Mouse (Mus musculus) thymus, postnatal 10 days (tissue): ENCODE data around the gene Spata1.
A peak's percentile ranks its signal among the peaks of the same experiment; 100 is the strongest.
"Not testable (repeated sequence)": the region's sequence is repeated elsewhere in the genome, so short reads cannot be mapped to it uniquely, and the experiment has no call there.

Source experiments
- DNase-seq, 2 experiments: peaks; one replicate each; pipeline ENCODE4 v3.0.0; 2021; ENCODE audit warnings: low spot score in 2 of 2

The Spata1 gene

DNA sequence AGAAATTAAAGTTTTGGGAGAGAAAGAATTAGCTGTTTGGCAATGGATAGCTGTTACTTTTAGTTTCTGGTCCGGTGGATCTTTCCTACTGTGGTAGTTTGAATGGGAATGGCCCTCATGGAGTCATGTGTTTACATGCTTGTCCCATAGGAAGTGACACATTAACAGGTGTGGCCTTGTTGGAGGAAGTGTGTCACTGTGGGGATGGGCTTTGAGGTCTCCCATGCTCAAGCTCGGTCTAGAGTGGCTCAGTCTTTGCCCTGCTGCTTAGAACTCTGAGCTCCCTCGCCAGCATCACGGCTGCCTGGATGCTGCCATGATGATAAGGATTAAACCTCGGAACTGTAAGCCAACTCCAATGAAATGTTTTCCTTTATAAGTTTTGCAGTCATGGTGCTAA, 48.2 kb downstream of the Spata1 start:
- DNase-seq = no peak

DNA sequence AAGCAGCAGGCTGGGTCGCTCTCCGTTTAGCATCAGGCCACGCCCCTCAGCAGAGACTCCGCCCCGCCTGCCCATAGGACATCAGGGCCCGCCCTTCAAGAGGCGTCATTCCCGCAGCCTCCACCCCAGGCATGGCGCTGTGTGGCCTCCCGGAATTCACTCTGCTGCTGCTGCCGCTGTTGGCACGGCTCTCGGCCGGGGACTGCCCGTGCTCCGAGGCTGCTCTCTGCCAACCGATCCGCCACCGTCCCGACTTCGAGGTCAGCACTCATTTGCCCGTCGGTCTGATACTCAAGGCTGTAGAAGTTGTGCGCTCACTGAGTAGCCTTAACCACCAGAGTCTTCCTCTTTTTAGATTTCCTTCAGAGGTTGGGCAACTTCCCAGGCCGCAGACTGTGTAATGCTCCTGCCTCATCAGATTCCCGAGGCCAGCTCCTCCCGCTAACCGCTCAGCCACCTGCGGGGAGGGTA, 49.1 kb downstream of the Spata1 start:
- DNase-seq = peak; percentile 86 to 91

DNA sequence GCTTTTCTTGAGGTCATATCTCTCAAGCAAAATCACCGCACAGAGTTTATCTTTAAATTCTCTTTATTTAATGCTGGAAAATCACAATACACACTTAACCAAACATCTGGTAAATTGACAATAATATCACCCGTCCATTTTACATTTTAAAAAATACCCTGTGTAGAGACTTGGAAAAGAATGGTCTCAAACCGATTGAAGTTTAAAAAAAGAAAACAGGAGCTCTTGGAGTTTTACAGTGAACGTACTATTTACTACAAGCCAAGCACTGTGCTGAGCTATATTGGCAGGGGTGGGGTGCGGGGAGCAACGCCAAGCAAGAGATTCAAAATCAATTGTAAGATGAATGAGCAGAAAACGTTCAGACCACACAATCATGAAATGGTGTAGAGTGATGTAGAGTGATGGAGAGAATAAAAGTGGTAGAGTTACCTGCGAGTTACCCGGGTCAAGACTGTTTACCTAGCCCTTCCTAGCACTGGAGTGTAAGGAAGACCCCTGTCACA, 49.8 kb downstream of the Spata1 start, which contains the start of gene Ctbs:
Gene Ctbs (plus strand): TSS at position 51 of the 506 bp plus-strand sequence.
- no peak for DNase-seq

DNA sequence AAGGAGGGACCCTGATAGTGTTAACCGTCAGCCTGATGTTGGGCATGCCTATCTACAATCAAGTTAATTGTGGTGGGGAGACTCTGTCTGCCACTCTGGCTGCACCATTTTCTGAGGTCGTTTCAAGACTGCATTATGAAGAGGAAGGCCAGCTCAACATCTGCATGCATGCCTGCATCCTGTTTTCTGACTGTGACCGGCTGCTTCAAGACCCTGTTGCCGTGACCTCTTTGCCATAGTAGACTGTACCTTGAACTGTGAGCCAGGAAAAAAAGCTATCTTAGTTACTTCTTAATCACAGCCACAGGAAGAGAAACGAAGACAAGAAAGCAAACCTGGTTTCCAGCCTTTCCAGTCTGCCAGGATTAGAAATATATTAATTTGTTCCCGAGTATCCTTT, 50.6 kb downstream of the Spata1 start:
- DNase-seq = no peak

DNA sequence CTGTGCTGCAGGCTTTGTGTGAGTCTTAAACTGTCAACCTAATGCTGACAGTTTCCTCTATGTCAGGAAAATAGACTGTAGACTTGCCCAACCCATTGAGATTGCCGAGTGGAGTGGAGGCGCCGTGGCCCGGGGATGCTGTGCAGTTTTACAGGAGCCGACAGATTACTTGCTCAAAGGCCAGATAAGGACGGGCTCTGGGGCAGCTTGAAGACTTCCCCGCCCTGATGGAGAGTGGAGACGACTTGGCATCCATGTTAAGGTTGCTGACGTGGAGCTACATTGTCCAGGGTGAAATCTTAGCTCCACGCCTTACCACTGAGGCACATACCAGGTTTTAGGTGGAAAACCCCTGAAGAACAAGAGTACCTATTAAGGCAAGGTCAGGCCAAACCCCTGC, 51.2 kb downstream of the Spata1 start:
- DNase-seq = no peak

DNA sequence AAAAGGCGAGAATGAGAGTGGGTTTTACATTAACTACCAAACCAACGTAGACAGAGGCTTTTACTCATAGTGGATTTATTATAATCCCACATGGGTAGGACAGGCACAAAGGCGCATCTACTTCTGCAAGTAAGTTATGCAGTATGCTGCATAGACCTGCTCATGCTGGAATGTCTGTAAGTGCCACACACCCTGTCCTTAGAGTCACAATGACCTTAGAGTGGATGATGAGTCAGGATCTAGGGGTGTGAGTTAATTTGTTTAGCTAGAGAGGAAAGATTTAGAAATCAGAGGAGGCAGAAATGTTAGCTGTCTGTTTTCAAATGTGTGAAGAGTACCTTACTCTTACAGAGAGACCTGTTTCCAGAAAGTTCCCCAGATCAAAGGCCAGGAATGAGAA, 52.0 kb downstream of the Spata1 start:
- DNase-seq = no peak

DNA sequence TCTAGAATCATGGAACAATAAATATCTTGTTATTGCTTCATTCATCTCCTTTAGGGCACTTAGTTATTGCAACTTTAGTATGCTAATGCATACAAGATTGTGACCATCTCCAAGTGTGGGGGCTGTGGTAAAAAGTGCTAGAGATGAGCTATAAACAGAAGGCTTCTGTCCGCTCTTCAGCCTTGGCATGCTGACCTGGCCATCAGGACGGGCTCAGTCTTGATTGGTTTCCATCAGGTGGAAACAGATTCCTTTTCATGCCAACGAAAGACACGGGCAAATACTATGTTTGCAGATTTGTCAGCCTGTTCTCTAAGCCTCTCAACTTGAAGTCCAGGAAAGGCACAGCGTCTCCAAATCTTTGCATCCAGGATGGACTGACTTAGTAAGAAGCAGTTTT, 52.4 kb downstream of the Spata1 start:
- no peak for DNase-seq

DNA sequence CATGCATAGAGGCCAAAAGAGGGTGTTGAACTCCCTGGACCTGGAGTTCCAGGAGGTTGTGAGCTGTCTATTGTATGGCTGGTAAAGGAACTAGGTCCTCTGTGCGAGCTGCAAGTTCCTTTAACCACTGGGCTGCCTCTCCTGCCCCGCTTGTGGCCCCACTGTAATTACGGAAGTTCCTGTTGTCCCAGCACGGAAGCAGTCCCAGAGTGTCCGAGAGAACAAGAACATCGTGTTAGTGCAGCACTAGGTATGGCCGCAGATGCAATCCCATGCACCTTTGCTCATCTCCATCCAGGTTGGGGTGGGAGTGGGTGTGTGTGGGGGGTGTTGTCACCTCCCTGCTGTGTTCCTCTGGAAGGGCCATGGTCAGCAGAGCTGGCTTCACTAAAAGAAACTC, 54.7 kb downstream of the Spata1 start:
- DNase-seq = no peak

DNA sequence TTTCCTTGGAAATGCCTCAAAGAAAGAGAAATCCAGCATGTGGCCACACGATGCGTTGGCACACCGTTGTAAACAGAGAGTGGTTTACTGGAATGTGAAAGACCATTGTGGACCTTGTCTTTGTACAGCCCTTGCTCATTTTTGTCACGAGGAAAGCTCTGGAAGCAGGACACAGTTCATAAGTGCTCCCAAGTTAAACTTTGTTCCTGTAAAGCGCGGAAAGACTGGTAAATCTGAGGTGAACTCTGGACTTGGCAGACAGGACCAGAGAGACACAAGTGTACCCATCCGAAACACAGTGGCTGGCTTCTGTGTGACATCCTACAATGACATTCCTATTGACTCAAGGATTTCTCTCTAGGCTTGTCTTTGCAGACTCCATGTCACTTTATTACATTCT, 56.2 kb downstream of the Spata1 start:
- DNase-seq = no peak

DNA sequence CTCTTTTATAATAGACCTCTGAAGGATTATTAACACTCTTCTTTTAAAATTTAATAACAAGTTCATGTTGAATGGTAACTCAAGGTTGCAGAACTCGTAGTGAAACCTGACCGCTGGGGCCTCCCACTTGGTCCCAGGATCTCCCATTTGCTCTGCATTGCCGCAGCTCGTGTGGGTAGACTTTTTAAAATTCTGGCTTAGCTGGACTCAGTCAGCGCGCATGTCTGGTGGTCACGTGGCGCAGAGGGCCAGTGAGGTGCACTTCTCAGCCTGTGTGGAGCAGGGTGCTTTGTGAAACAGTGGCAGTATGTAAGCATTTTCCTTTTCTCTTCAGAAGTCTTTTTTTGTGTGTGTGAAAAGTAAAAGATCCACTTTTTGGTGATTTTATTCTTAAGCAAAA, 56.6 kb downstream of the Spata1 start:
- DNase-seq = no peak

DNA sequence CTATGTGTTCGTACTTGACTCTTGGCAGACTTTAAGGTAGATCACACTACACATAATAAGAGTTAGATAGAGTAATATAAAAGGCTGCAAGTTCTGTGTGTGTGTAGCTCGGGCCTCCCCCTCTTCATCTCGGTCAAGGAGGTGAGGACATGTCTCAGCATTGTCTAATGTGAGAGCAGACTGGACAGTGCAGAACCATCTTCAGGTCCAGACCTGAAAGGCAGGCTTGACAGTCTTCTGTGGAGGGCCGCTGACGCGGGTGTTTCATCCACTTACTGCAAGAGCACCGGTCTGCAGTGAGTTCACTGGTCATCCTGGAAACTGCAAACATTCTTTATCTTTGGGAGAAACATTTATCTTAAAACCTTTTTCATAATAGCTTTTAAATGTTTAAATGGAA, 57.1 kb downstream of the Spata1 start:
- DNase-seq = no peak

DNA sequence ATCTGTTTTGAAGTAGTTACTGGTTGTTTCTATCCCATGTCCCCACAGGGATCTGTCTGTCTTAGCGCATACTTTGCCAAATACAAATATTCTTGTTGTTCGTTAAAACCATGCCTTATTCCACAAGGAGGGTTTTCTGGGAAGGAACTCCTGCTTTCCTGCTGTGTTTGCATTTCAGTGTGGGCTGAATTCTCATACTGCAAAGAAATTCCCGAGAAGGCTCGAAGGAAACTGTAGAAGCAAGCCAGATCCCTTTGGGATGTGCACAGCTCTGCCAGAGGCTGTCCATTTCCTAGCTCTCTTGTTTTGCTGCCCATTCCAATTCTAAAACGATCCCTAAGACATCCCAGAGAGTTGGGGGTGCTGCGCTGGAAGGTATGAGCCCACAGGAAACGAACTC, 59.1 kb downstream of the Spata1 start:
- DNase-seq = no peak

DNA sequence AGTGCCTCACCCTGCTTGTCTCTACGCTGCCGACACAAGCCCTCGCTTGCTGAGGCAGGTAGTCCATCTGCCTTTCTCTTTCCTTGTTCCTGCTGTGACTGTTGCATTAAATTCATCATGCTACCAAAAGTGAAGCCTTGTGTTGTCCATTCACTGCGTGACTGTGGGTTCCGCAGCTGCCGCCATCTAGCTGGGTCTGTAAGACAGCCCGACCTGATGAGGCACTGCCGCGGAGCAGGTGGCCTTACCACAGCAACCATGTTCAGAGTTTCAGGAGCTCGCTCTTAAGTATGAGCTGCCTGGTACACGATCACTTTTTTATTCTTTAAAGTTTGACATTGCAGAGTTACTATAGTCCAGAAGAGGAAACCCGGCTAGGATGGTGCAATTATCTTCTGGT, 59.5 kb downstream of the Spata1 start:
- DNase-seq = no peak

DNA sequence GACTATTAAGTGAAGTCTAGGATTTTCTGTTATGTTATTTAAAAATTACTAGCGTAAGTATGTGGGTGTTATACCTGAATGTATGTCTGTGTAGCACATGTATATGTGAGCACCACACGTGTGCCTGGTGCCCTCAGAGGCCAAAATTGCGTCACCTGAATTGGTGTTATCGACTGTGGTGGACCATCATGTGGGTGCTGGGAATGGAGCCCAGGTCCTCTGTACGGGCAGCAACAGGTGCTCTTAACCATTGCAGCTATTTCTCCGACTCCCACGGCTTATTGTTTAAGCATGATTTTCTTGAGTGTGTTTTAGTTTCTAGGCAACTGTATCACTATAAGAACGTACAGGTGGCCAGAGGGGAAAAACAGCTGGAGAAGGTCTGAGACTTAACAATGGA, 63.4 kb downstream of the Spata1 start:
- DNase-seq = no peak

DNA sequence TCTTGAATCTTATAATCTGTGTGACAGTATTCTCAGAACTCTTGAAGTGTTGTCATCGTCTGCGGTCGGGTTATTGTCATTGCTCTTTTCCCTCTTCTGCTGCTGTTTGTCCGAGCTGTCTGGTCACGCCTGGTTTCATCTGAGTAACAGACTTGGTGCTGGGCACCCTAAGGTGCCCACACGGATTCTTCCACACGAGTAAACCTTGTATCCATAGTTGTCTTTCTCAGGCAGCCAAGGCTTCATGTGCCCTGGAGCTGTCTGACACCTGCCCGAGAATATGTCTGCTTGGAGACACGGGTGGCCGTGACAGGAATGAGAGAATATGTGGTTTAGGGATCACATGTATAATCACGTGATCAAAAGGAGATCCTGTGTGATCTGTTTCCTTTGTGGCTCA, 64.0 kb downstream of the Spata1 start:
- DNase-seq = no peak

DNA sequence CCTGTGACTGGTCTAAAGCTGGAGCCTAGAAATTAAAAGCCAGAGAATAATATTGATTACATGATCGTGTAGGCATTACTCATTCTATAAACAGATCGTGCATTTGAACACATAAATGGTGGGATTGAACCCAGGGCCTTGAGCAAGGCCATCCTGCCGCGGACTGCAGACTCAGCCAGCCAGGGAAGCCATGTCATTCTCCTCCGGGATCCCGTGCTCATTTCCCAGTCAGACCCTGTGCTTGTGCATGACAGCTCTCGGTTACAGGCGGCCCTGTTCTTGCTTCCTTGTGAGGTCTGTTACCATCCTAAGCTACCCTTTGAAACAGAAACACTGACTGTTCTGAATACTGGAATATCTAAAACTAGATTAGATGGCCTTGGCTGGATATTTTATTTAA, 64.9 kb downstream of the Spata1 start:
- DNase-seq = no peak

DNA sequence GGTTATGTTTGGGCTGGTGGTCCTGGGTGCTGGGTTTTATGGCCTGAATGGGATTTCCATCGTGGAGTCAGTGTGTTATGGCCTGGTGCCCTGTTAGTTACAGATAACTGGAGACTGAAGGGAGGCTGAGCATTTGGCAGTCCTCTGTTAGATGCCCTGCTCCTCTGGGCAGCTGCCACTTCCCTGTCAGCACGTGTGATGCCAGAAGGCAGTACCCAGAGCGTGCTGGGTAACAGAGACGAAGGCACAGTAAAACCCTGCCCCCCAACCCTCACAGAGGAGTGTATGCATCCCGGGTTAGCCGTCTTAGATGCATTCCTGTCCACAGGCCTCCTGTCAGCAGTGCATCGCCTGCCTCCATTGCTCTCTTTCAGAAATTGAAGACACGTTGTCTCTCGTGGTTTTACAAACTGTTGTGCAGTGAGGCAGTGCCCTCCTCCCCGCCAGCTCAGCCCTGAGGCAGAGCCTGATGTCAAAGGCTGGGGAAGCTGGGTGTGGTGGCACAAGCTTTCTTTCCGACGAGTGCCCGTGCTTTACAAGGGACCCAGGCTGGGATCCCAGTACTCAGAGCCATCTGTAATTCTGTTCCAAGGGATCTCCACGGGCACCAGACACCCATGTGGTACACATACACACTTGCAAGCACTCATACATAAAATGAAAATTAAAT, 65.7 kb downstream of the Spata1 start:
- DNase-seq = no peak

DNA sequence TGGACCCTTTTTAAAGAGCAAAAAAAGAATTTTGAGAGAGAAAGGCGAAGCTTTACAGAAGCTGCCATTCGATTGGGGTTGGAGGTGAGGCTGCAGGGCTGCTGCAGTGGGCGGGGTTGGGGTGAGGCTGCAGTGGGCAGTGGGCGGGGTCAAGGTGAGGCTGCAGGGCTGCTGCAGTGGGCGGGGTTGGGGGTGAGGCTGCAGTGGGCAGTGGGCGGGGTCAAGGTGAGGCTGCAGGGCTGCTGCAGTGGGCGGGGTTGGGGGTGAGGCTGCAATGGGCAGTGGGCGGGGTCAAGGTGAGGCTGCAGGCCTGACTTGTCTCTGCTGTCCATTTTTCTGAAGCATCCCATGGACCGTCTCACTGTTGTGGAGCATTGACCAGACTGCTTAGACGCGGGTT, 66.5 kb downstream of the Spata1 start:
- not testable (repeated sequence) for DNase-seq

DNA sequence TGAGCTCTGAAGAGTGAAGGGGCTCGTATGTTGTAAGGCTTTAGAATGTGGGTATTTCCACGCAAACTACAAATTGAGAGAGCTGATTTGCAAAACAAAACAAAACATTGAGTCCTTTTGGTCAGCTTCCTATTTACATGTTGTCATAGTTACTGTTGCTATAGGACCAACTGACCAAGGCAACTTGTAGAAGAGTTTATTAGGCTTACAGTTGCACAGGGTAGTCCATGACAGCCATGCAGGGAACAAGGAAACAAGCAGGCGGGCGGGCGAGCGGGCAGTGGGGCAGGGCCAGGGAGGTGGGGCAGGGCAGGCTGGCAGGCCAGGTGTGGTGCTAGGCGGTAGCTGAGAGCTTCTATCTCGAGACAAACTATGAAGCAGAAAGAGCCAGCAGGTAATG, 73.1 kb downstream of the Spata1 start:
- DNase-seq = no peak

DNA sequence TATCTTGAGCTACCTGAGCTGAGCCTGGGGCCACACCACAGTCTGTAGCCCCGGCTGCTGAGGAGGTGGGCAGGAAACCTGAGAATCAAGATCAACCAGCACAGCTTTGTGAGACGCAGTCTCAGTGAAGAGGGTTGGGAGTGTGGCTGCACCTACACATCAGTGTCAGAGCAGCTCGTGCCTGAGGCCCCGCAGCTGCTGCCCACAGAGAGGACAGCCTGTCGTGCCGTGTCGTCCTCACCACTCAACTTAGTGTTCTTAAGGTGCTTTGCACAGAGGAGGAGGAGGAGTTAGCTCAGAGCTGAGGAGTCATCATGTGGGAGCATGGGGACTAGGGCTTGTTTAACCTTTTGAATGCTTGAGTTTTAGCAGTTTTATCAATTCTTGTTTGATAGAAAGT, 73.7 kb downstream of the Spata1 start:
- no peak for DNase-seq

DNA sequence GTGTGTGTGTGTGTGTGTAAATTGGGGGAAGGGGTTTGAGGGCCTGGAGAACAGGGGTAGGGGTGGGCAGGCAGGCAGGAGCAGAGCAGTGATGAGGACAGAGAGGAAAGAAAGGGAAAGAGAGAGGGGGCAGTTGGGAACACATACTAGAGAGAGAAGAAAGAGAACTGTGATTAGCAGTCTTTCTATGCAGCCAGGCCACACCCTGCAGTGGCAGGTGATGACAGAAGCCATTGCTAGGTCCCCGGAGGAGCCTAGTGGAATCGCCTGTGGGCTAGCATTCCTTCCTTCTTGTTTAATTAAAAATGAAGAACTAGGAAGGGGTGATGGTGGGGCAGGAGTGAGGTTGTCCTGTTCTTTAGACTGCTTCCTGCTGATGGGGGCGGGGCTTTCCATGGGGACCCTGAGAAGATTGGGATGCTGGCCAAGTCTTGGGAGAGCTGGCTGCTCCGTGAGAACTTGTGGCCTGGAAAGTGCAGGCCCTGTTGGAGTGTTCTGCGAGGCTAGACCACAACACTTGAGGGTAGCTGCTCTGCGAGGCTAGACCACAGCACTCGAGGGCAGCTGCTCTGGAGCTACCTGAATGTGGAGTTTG, 75.2 kb downstream of the Spata1 start:
- DNase-seq = no peak

DNA sequence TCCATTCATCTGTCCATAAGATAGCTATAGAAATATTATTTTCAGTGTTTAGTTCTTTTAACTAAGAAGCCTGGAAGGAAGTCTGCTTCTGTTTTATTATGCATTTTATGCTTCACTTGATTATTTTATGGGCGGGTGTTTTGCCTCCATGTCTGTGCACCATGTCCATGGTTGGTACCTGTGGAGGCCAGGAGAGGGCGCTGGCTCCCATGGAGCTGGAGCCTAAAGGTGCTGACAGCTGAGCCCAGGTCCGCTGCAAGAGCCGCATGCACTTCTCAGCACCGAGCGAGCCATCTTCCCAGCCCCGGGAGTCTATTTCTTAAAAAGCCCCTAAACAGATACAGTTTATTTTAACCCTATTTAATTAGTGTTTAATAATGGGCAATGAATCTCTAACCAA, 75.8 kb downstream of the Spata1 start:
- DNase-seq = no peak

DNA sequence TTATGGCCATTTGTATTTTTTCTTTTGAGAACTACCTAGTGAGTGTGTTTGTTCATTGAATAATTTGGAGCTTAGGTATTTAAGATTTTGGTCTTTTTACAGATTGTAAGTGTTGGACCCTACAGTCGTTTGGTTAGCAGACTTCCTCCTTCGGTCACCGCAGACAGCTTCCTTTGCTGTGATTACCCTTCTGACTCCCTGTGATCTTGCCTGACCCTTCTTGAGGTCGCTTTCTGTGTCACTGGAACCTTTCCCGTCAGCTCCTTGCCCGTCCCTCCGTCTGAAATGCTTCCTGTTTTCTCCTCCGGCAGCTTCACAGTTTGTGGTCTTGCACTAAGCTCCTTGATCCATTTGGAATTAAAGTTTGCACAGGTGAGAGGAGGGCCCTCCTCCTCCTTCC, 77.8 kb downstream of the Spata1 start:
- no peak for DNase-seq
